Mouse (Mus musculus): ENCODE measurements around the gene Il21. TPM values are rescaled to one million over a fixed set of nuclear protein-coding genes. Genes with fewer than 3 reads are reported as not detected.

The Il21 gene
- total RNA-seq, 2 experiments from 2014 or later, result 0.26 TPM; not detected in 1

DNA sequence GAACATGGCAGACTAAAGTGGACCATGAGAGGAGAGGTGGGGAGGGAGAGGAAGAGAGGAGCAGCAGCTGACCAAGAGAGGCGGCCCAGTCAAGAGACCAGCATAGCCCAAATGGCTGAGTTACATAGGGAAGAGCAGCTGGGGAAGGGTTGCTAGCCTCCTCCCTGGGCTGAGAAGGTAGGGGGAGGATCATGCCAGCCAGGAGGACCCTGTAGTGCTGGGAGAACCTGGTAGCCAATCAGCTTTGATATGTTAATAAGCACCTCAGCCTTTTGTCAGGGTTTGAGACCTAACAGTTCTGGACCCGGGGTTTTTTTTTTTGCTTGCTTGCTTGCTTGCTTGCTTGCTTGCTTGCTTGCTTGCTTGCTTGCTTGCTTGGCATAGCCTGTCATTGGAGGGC is 51.4 kb downstream of the Il21 start:
- Histone ChIP-seq H3K27ac (no peak overlapping the region), H3K4me3 (no peak overlapping the region)
- TF ChIP-seq CTCF (conservative IDR thresholded peaks at IDR 0.05), result no peak
- no peak for DNase-seq (ENCODE audit: low spot score in 2 of 2)

DNA sequence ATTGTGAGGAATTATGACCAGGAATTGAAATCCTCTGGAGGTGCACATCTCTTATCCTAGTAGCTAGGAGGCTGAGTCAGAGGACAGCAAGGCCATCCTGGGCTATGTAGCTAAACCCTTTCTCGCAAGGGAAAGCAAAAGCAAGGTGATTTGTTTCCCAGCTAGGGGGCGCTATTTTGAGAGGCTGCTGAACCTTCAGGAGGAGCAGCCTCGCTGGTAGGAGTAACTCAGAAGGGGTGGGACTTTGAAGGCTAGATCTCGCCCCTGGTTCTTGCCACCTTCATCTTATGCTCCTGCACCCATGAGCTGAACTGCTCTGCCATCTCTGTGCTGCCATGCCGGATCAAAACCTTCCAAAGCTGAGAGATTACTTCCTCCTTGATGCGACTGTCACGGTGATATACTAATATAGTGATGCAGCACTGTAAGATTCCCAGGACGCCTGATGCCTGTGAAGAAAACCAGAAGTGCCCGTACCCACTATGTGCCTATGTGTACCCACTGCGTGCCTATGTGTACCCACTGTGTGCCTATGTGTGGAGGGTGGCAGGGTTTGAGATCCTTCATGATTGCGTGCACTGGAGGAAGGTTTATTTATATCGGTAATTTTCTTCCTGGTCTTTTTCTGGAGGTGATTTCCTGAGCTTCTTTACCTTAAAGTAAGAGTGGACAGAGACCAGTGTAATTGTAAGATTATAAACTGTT is 52.2 kb downstream of the Il21 start:
- no peak overlapping the region for H3K27ac ChIP-seq
- no peak overlapping the region for H3K4me3 ChIP-seq
- peak; percentile 68 for TF ChIP-seq CTCF (conservative IDR thresholded peaks at IDR 0.05)
- no peak for DNase-seq (ENCODE audit: low spot score in 2 of 2)

DNA sequence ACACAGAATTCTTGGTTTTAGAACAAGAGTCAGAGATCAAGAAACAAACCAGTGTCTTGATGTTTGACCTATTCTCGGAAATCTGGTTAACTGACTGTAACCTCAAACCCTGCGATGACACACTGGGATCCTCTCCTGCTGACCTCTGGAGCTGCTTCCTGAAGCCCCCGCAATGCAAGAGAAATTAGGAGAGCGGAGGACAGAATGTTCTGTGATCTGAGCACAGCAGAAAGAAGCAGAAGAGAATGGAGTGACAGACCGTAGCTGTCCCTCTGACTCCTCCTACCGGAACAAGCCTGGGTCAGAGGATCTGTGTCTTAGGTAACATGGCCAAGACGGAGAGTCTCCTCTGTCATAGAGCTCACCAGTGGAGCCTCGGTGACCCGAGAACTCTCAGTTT is 53.0 kb downstream of the Il21 start:
- no peak for DNase-seq (ENCODE audit: low spot score in 2 of 2)
- no peak overlapping the region for H3K4me3 ChIP-seq
- TF ChIP-seq CTCF (conservative IDR thresholded peaks at IDR 0.05), result no peak
- no peak overlapping the region for H3K27ac ChIP-seq

DNA sequence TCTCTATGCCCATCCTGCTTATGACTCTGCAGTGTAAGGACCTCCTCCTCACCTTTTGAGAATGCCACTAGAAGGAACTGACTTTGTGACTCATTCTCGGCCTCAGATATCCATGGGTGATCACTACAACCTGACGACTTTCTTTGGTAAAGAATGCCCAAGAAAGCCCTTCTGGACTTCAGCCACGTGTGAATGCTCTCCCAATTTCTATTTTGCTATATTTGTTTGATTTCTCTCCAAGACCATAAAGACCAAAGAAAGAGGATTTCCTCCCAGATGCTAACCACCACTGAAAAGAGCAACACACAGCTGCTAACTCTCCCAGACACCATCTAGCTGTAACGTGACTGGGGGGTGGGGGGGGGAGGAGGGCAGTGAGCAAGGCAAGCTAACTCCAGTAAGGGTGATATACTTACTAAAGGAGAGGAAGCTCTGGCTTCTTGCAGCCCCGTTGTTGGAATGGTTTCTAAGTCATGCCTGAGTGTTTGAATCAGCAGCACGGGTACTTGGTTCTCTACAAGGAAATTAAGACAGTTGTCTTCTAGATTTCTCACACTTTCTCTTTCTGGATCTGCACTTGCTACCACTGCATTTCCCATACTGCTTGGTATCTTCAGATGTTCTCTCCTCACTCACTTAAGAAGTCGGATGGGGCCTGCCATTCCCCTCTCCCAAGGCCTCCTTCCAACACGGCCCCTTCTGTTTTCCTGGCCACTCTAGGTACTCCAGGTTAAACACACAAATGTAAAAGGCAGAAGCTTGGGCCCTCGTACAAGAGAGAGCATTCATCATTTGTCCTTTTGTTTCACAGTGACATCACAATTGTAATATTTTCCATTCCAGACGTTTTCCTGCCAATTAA is 57.5 kb downstream of the Il21 start:
- TF ChIP-seq CTCF (conservative IDR thresholded peaks at IDR 0.05), result no peak
- no peak for DNase-seq (ENCODE audit: low spot score in 2 of 2)
- H3K4me3 ChIP-seq, result no peak overlapping the region
- H3K27ac ChIP-seq, result no peak overlapping the region

DNA sequence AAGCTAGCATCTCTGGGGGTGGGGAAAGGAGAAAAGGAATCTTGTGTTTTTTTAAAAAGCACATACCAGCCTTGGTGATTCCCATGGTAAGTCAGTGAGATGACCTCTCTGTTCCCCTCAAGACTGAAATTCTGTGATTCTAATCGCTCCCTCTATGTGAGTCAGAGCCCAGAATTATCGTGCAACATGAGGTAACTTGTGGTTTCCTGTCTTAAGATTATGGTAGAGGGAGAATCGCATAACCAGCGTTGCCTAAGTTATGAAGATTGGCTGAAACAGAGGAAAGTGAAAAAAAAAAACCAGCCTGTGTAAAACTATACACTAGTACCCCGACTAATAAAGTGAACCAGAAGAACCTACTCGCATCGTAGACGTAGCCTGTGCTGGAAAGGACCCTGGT is 59.2 kb downstream of the Il21 start:
- DNase-seq (ENCODE audit: low spot score in 2 of 2), result no peak
- Histone ChIP-seq H3K4me3 (no peak overlapping the region), H3K27ac (no peak overlapping the region)
- TF ChIP-seq CTCF (conservative IDR thresholded peaks at IDR 0.05), result no peak

Small RNA genes lying within 50 kb of the gene (microRNA-seq; reads per million reads assigned to microRNA genes)
- gene Gm24169, result 0 reads per million in 2 experiments

Other genes with a start within 250 kb of the Il21 start
- not detected for gene Adad1, start 169.1 kb downstream of the Il21 start, total RNA-seq (2021)
- not detected for gene Il2, start 106.7 kb downstream of the Il21 start, total RNA-seq (2021)
- 1 to 10 TPM; 6.6 to 6.8 TPM for gene Bbs12, start 79.9 kb upstream of the Il21 start, total RNA-seq (2021)
- gene Cetn4, start 80.1 kb upstream of the Il21 start, total RNA-seq (2021), result 10 to 100 TPM; 10.9 to 11.1 TPM
- 10 to 100 TPM in 1 of 2 experiments, 1 to 10 TPM in 1; 7.7 to 10.0 TPM for gene Fgf2, start 115.7 kb upstream of the Il21 start, total RNA-seq (2021)
- gene Spata5, start 187.3 kb upstream of the Il21 start, total RNA-seq (2021), result 10 to 100 TPM; 25.3 to 30.5 TPM
- gene Nudt6, start 187.6 kb upstream of the Il21 start, total RNA-seq (2021), result 1 to 10 TPM; 5.3 to 5.4 TPM

Data from layer of hippocampus, adult 2 months (tissue).